Mouse (Mus musculus) testis, adult 2 months (tissue): ENCODE results near the gene Riiad1. TPM values are rescaled to one million over a fixed set of nuclear protein-coding genes. Genes with fewer than 3 reads are reported as not detected.

Experiments
- H3K27ac ChIP-seq: fragments of 200-500 bp; 2 replicates; pipeline ENCODE4 v1.5.1; 2012; ENCODE audit warnings: low read depth, low read length; ENCODE audit not compliant: control insufficient read depth, insufficient read depth
- H3K27me3 ChIP-seq: fragments of 200-500 bp; 2 replicates; pipeline ENCODE4 v1.6.1; 2012; ENCODE audit warnings: mild to moderate bottlenecking, low read length, moderate library complexity; ENCODE audit not compliant: control insufficient read depth, insufficient read depth
- H3K36me3 ChIP-seq: fragments of 200-500 bp; 2 replicates; pipeline ENCODE4 v1.6.1; 2012; ENCODE audit warnings: mild to moderate bottlenecking, low read length; ENCODE audit not compliant: control insufficient read depth, insufficient read depth
- H3K4me1 ChIP-seq: fragments of 200-500 bp; 2 replicates; pipeline ENCODE4 v1.6.1; 2012; ENCODE audit warnings: low read length; ENCODE audit not compliant: control insufficient read depth, insufficient read depth
- H3K4me3 ChIP-seq: fragments of 200-500 bp; 2 replicates; pipeline ENCODE4 v1.5.1; 2012; ENCODE audit warnings: low read depth, mild to moderate bottlenecking, low read length, moderate library complexity, mixed read lengths; ENCODE audit not compliant: control insufficient read depth
- CTCF ChIP-seq: fragments of 200-500 bp; IDR thresholded peaks from 2 replicates; pipeline ENCODE4 v1.5.1; 2012; ENCODE audit warnings: low read depth, mild to moderate bottlenecking, inconsistent platforms, low read length, moderate library complexity; ENCODE audit not compliant: control insufficient read depth, insufficient read depth, insufficient replicate concordance
- POLR2A ChIP-seq: fragments of 200-500 bp; IDR thresholded peaks from 2 replicates; pipeline ENCODE4 v1.6.1; 2012; ENCODE audit warnings: low read depth, mild to moderate bottlenecking, inconsistent platforms, low read length, moderate library complexity; ENCODE audit not compliant: control insufficient read depth
- polyA plus RNA-seq: library from polyadenylated mRNA; depleted of rRNA; stranded (reverse); fragments of >200 nt; gene quantifications from 2 replicates; pipeline ENCODE4 v1.2.3, GENCODE M21; 2012; rRNA removed

Gene Riiad1
- polyA plus RNA-seq, 1 experiment, result 107 TPM

DNA sequence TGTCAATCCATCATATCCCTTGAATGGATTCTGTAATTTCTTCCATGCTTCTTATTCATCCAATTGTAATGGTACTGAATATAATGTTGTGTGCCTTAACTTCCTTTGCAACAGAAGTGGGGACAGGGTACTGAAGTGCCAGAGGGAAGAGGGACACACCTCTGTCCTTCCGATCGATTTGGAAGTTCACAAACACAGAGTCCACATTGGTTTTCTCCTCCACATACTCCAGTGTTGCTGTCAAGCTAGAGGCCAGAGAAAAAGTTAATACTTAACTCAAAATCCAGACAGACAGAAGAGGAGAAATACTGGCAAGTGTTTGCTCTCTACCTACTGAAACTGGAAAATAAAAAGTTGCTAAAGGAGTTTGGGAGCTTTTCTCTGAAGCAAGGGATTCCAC lies 45.8 kb downstream of the Riiad1 start:
- Histone ChIP-seq H3K4me3 (peak overlapping the region; percentile 76), H3K27me3 (no peaks in the 10 kb centered on the region), H3K27ac (peak overlapping the region; percentile 78), H3K4me1 (no peaks in the 10 kb centered on the region), H3K36me3 (peaks cover 4% of the 10 kb centered on the region)
- TF ChIP-seq CTCF (no peak), POLR2A (no peak)

DNA sequence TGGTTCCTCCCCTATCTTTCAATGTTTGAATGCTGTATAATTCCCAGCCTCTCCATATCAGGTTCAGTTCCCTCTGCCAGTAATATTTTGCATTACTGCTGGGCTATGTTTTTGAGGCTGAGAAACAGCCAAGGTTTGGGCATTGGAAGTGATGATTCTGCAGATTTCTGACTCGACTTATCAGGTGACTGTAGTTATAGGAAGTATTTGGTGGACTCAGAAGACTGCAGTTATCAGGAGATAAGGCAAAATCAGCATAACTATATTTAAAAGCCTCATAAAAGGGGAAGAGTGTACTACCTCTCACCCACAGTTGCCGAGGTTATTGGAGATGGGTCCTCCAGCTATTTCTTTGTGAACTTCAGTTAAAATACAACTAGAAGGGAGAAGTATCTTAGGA lies 49.2 kb downstream of the Riiad1 start:
- no peak overlapping the region for H3K27ac ChIP-seq
- no peaks in the 10 kb centered on the region for H3K4me1 ChIP-seq
- no peaks in the 10 kb centered on the region for H3K27me3 ChIP-seq
- H3K4me3 ChIP-seq, result no peak overlapping the region
- TF ChIP-seq POLR2A, result no peak
- TF ChIP-seq CTCF, result no peak
- peaks cover 4% of the 10 kb centered on the region for H3K36me3 ChIP-seq

Other genes with a start within 250 kb of the Riiad1 start
- gene Gm4778, start 216.3 kb downstream of the Riiad1 start, polyA plus RNA-seq, result not detected in 2 replicates
- gene Them4, start 170.3 kb downstream of the Riiad1 start, polyA plus RNA-seq, result 7.3 and 9.0 TPM in 2 replicates
- gene Them5, start 138.2 kb downstream of the Riiad1 start, polyA plus RNA-seq, result 0.11 TPM in 1 of 2 replicates, not detected in the other
- gene C2cd4d, start 117.9 kb downstream of the Riiad1 start, polyA plus RNA-seq, result 0.23 and 0.41 TPM in 2 replicates
- 1.3 and 1.5 TPM in 2 replicates for gene Rorc, start 107.5 kb downstream of the Riiad1 start, polyA plus RNA-seq
- not detected in 2 replicates for gene Lingo4, start 81.8 kb downstream of the Riiad1 start, polyA plus RNA-seq
- 5.5 and 8.9 TPM in 2 replicates for gene Tdrkh, start 67.1 kb downstream of the Riiad1 start, polyA plus RNA-seq
- gene Mrpl9, start 37.0 kb downstream of the Riiad1 start, polyA plus RNA-seq, result 16.8 and 17.1 TPM in 2 replicates
- gene Oaz3, start 36.4 kb downstream of the Riiad1 start, polyA plus RNA-seq, result 2,779 and 3,078 TPM in 2 replicates
- 243 and 256 TPM in 2 replicates for gene Celf3, start 2.0 kb downstream of the Riiad1 start, polyA plus RNA-seq
- gene Snx27, start 102.4 kb upstream of the Riiad1 start, polyA plus RNA-seq, result 18.5 and 19.0 TPM in 2 replicates
- gene Gm10972, start 162.8 kb upstream of the Riiad1 start, polyA plus RNA-seq, result not detected in 2 replicates
- 13.1 and 13.2 TPM in 2 replicates for gene Tuft1, start 178.5 kb upstream of the Riiad1 start, polyA plus RNA-seq
- 0.24 TPM in 1 of 2 replicates, not detected in the other for gene Selenbp2, start 213.2 kb upstream of the Riiad1 start, polyA plus RNA-seq